ENCODE assay signal across 9 mouse cellular contexts in the genomic region with DNA sequence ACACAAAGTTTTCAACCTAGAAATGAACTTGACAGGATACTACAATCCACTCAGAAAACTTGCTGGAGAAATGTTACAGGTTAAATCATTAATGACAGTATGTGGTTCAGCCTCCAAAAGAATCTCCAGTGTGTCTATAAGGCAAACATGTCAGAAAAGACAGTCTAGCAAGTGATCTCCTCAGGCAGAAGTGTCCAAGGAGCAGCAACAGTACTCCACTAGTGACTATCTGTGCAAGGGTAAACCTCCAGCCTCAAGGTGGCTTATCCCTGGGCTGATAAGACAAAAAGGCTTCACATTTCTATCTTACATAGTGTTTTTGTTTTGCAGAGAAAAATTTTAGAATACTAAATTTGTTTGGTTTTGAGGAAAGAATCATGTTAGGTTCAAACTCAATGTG. TPM values are rescaled to one million over a fixed set of nuclear protein-coding genes. Genes with fewer than 3 reads are reported as not detected.
A peak's percentile ranks its signal among the peaks of the same experiment; 100 is the strongest.
DNase-seq lines count a peak whose midpoint lies in the region; ATAC-seq lines count a peak whose summit lies in the region.
"Had no signal": no experiment of that assay in that cellular context is flagged by ENCODE, and none has a peak within 500 bp of the region (broad histone marks: within the 10 kb centered on the region; RNA-seq: fewer than 3 reads in every experiment).

No protein-coding gene starts in this region.

- no peak for ATAC-seq in limb, embryonic 12.5 days (ENCODE audit: insufficient number of reproducible peaks, insufficient read depth, low FRiP score, low TSS enrichment, low read depth)
- no peak for ATAC-seq in embryonic facial prominence, embryonic 15.5 days (ENCODE audit: insufficient number of reproducible peaks, low FRiP score, low TSS enrichment, low read depth)
- no peak for ATAC-seq in intestine, embryonic 16.5 days
- ATAC-seq in neural tube, embryonic 12.5 days (ENCODE audit: low FRiP score, low read depth) = no peak

- no peaks in the 10 kb centered on the region for H3K9me3 ChIP-seq in limb, embryonic 12.5 days
- H3K9me3 ChIP-seq in limb, embryonic 10.5 days (replicated peaks) = no peaks in the 10 kb centered on the region
- H3K9me3 ChIP-seq in embryonic facial prominence, embryonic 15.5 days (replicated peaks) = no peaks in the 10 kb centered on the region
- H3K9me3 ChIP-seq in intestine, embryonic 16.5 days (ENCODE audit: control insufficient read depth, low read length) = no peaks in the 10 kb centered on the region
- no peaks in the 10 kb centered on the region for H3K9me3 ChIP-seq in neural tube, embryonic 12.5 days

- H3K36me3 ChIP-seq in limb, embryonic 12.5 days = peaks cover 3% of the 10 kb centered on the region; the same call in 1 of the 2 replicates
- H3K36me3 ChIP-seq in limb, embryonic 10.5 days = 0 out of 2 replicates have a peak, but pooled peaks cover 6% of the 10 kb centered on the region
- no peaks in the 10 kb centered on the region for H3K36me3 ChIP-seq in embryonic facial prominence, embryonic 15.5 days
- H3K36me3 ChIP-seq in intestine, embryonic 16.5 days (ENCODE audit: control insufficient read depth, insufficient read depth, low read length) = no peaks in the 10 kb centered on the region
- no peaks in the 10 kb centered on the region for H3K36me3 ChIP-seq in neural tube, embryonic 12.5 days

- H3K4me1 ChIP-seq in limb, embryonic 12.5 days (replicated peaks) = peaks cover 20% of the 10 kb centered on the region
- peaks cover 24% of the 10 kb centered on the region for H3K4me1 ChIP-seq in limb, embryonic 10.5 days
- H3K4me1 ChIP-seq in embryonic facial prominence, embryonic 15.5 days = peaks cover 13% of the 10 kb centered on the region; the same call in 1 of the 2 replicates
- peaks cover 12% of the 10 kb centered on the region for H3K4me1 ChIP-seq in intestine, embryonic 16.5 days (ENCODE audit: control insufficient read depth, insufficient read depth, low read length)
- H3K4me1 ChIP-seq in neural tube, embryonic 12.5 days = peaks cover 18% of the 10 kb centered on the region

- H3K9ac ChIP-seq in limb, embryonic 12.5 days (replicated peaks) = no peak overlapping the region
- no peak overlapping the region for H3K9ac ChIP-seq in embryonic facial prominence, embryonic 15.5 days
- H3K9ac ChIP-seq in intestine, embryonic 16.5 days (ENCODE audit: low read depth, low read length) = no peak overlapping the region
- no peak overlapping the region for H3K9ac ChIP-seq in neural tube, embryonic 12.5 days

- peak overlapping the region; percentile 29 for H3K4me2 ChIP-seq in limb, embryonic 12.5 days
- H3K4me2 ChIP-seq in embryonic facial prominence, embryonic 15.5 days (replicated peaks) = peak overlapping the region; percentile 22; the same call in 1 of the 2 replicates
- H3K4me2 ChIP-seq in intestine, embryonic 16.5 days (ENCODE audit: low read depth, low read length) = peak overlapping the region; percentile 27; the same call in 1 of the 2 replicates
- H3K4me2 ChIP-seq in neural tube, embryonic 12.5 days (replicated peaks) = peak overlapping the region; percentile 49

- H3K27me3 ChIP-seq in limb, embryonic 12.5 days = no peaks in the 10 kb centered on the region
- no peaks in the 10 kb centered on the region for H3K27me3 ChIP-seq in limb, embryonic 10.5 days (ENCODE audit: low read depth, poor library complexity, severe bottlenecking)
- no peaks in the 10 kb centered on the region for H3K27me3 ChIP-seq in embryonic facial prominence, embryonic 15.5 days
- H3K27me3 ChIP-seq in intestine, embryonic 16.5 days (replicated peaks; ENCODE audit: control insufficient read depth, insufficient read depth, low read length) = no peaks in the 10 kb centered on the region
- H3K27me3 ChIP-seq in neural tube, embryonic 12.5 days (replicated peaks) = no peaks in the 10 kb centered on the region

- no peak for DNase-seq in limb, embryonic 10.5 days (ENCODE audit: low spot score)
- DNase-seq in ovary, postnatal 36 days (ENCODE audit: low spot score) = no peak
- DNase-seq in layer of hippocampus, adult 8-10 months (ENCODE audit: low spot score in 2 of 2) = no peak
- DNase-seq in right cerebral cortex, postnatal 36 days (ENCODE audit: low spot score in 2 of 2) = no peak

- H3K4me3 ChIP-seq in limb, embryonic 12.5 days (replicated peaks) = no peak overlapping the region
- H3K4me3 ChIP-seq in limb, embryonic 10.5 days = no peak overlapping the region
- peak overlapping the region; percentile 15; the same call in 1 of the 2 replicates for H3K4me3 ChIP-seq in embryonic facial prominence, embryonic 15.5 days (replicated peaks)
- H3K4me3 ChIP-seq in intestine, embryonic 16.5 days (ENCODE audit: low read length) = no peak overlapping the region
- no peak overlapping the region for H3K4me3 ChIP-seq in neural tube, embryonic 12.5 days

- no peak overlapping the region for H3K27ac ChIP-seq in limb, embryonic 12.5 days
- H3K27ac ChIP-seq in limb, embryonic 10.5 days = no peak overlapping the region
- no peak overlapping the region for H3K27ac ChIP-seq in embryonic facial prominence, embryonic 15.5 days (replicated peaks)
- no peak overlapping the region for H3K27ac ChIP-seq in intestine, embryonic 16.5 days (ENCODE audit: low read length)
- no peak overlapping the region for H3K27ac ChIP-seq in neural tube, embryonic 12.5 days

RNA-seq across cellular contexts. Expression of gene Herpud2, which starts 2.9 kb away (rescaled TPM):
- polyA plus RNA-seq in limb, embryonic 12.5 days (2016; fragmentation: Nextera tagmentation; extraction: Ambion mirVana) = 36.1 and 36.5 TPM in 2 replicates
- polyA plus RNA-seq in limb, embryonic 10.5 days (2016; fragmentation: Nextera tagmentation; extraction: Ambion mirVana) = 21.0 and 26.0 TPM in 2 replicates
- polyA plus RNA-seq in embryonic facial prominence, embryonic 15.5 days (2015; fragmentation: Nextera tagmentation; extraction: Ambion mirVana) = 35.3 and 37.8 TPM in 2 replicates
- polyA plus RNA-seq in intestine, embryonic 16.5 days (2015; fragmentation: Nextera tagmentation; extraction: Ambion mirVana) = 17.6 and 20.6 TPM in 2 replicates
- 42.5 and 44.5 TPM in 2 replicates for polyA plus RNA-seq in neural tube, embryonic 12.5 days (2016; fragmentation: Nextera tagmentation; extraction: Ambion mirVana)
- total RNA-seq in layer of hippocampus, adult 8-10 months (2022) = 10 to 100 TPM; 44.2 to 50.5 (median 46.9) TPM

RNA-seq across cellular contexts. Expression of gene Gm10181, which starts 59.5 kb away (rescaled TPM):
- not detected in 2 replicates for polyA plus RNA-seq in limb, embryonic 12.5 days (2016; fragmentation: Nextera tagmentation; extraction: Ambion mirVana)
- polyA plus RNA-seq in limb, embryonic 10.5 days (2016; fragmentation: Nextera tagmentation; extraction: Ambion mirVana) = not detected in 2 replicates
- polyA plus RNA-seq in embryonic facial prominence, embryonic 15.5 days (2015; fragmentation: Nextera tagmentation; extraction: Ambion mirVana) = not detected in 2 replicates
- not detected in 2 replicates for polyA plus RNA-seq in intestine, embryonic 16.5 days (2015; fragmentation: Nextera tagmentation; extraction: Ambion mirVana)
- polyA plus RNA-seq in neural tube, embryonic 12.5 days (2016; fragmentation: Nextera tagmentation; extraction: Ambion mirVana) = not detected in 2 replicates
- total RNA-seq in layer of hippocampus, adult 8-10 months (2022) = not detected
- total RNA-seq: neutrophil, adult 5-6 weeks had no signal
